Mouse (Mus musculus) heart, embryonic 13.5 days (tissue): ENCODE measurements at regions not wholly inside any gene's neighbourhood (a gene's known extent, or its start where the extent isn't known, plus 50 kb on each side); places are given as distances from the start of the nearest gene placed in this dataset.

Source experiments
- ATAC-seq: fragments of 200-750 bp; cut with Nextera tagmentation; 2 replicates; pipeline ENCODE4 v1.8.0; 2017; ENCODE audit warnings: moderate TSS enrichment; ENCODE audit not compliant: insufficient number of reproducible peaks, low FRiP score, low TSS enrichment; ENCODE audit errors: extremely low read depth
- H3K27ac ChIP-seq: fragments of 300-500 bp; sonication (generic); replicated peaks from 2 replicates; pipeline ENCODE4 v1.5.1; 2015; ENCODE audit warnings: moderate library complexity, mild to moderate bottlenecking, inconsistent platforms
- H3K27me3 ChIP-seq: fragments of 300-500 bp; sonication (generic); replicated peaks from 2 replicates; pipeline ENCODE4 v1.6.1; 2015; ENCODE audit warnings: mild to moderate bottlenecking, inconsistent platforms
- H3K36me3 ChIP-seq: fragments of 300-500 bp; sonication (generic); 2 replicates; pipeline ENCODE4 v1.6.1; 2015; ENCODE audit warnings: mild to moderate bottlenecking, inconsistent platforms
- H3K4me1 ChIP-seq: fragments of 300-500 bp; sonication (generic); 2 replicates; pipeline ENCODE4 v1.6.1; 2015; ENCODE audit warnings: inconsistent platforms
- H3K4me2 ChIP-seq: fragments of 300-500 bp; sonication (generic); 2 replicates; pipeline ENCODE4 v1.6.1; 2015; ENCODE audit warnings: inconsistent platforms, mild to moderate bottlenecking, moderate library complexity
- H3K4me3 ChIP-seq: fragments of 300-500 bp; sonication (generic); 2 replicates; pipeline ENCODE4 v1.5.1; 2015; ENCODE audit warnings: moderate library complexity, mild to moderate bottlenecking, inconsistent platforms
- H3K9ac ChIP-seq: fragments of 300-500 bp; sonication (generic); 2 replicates; pipeline ENCODE4 v1.6.1; 2015; ENCODE audit warnings: inconsistent platforms, mild to moderate bottlenecking, moderate library complexity
- H3K9me3 ChIP-seq: fragments of 300-500 bp; sonication (generic); 2 replicates; pipeline ENCODE4 v1.6.1; 2016; ENCODE audit warnings: inconsistent platforms
- WGBS: fragments of 180-500 bp; shearing (Covaris S2); methylation state at CpG from one replicate; pipeline ENCODE4 v1.1.7; 2015; ENCODE audit warnings: mixed read lengths; 5-methylcytosine and 5-hydroxymethylcytosine counted together

- WGBS, result 67% methylated on average over 2 of the region's 2 CpGs
- Histone ChIP-seq H3K27ac (no peak overlapping the region), H3K27me3 (no peaks in the 10 kb centered on the region), H3K4me1 (peaks cover 9% of the 10 kb centered on the region; the same call in 1 of the 2 replicates), H3K9me3 (no peaks in the 10 kb centered on the region), H3K4me2 (no peak overlapping the region), H3K4me3 (no peak overlapping the region), H3K9ac (no peak overlapping the region), H3K36me3 (no peaks in the 10 kb centered on the region)
- no peak for ATAC-seq
These were observed 503.7 kb upstream of the Nox3 start for GRCm38 (mm10) chr17:4199698-4200153.

DNA sequence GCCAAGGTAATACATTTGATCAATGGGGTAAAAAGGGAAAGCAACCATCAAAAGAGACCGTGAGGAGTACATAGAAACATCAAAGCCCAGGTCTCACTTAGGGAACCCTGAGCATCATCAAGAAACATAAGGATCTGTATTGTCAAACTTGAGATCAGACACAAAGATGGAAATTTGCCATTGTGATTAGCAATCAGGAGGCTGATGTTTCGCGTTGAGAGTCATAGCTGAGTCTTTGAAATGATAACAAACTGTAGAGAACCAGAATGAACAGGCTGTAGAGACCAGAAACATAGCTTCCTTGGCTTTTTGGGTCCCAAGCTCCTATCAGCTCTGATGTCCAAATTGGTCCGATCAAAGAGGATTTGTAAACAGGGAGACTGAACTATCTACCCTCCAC is 505.2 kb upstream of the Nox3 start:
- 77% methylated on average over 4 of the region's 4 CpGs for WGBS
- Histone ChIP-seq H3K27ac (no peak overlapping the region), H3K4me1 (peaks cover 9% of the 10 kb centered on the region; the same call in 1 of the 2 replicates), H3K4me2 (no peak overlapping the region), H3K36me3 (no peaks in the 10 kb centered on the region), H3K4me3 (no peak overlapping the region), H3K27me3 (no peaks in the 10 kb centered on the region), H3K9ac (no peak overlapping the region), H3K9me3 (no peaks in the 10 kb centered on the region)
- no peak for ATAC-seq

- WGBS, result 74% methylated on average over 5 of the region's 5 CpGs
- Histone ChIP-seq H3K4me1 (no peaks in the 10 kb centered on the region), H3K27ac (no peak overlapping the region), H3K4me2 (no peak overlapping the region), H3K36me3 (no peaks in the 10 kb centered on the region), H3K9ac (no peak overlapping the region), H3K9me3 (no peaks in the 10 kb centered on the region), H3K27me3 (no peaks in the 10 kb centered on the region), H3K4me3 (no peak overlapping the region)
- no peak for ATAC-seq
These were observed 512.3 kb upstream of the Nox3 start for GRCm38 (mm10) chr17:4208142-4208925.

GRCm38 (mm10) chr17:4209650-4210049 is 513.6 kb upstream of the Nox3 start:
- Histone ChIP-seq H3K9ac (no peak overlapping the region), H3K4me2 (no peak overlapping the region), H3K36me3 (no peaks in the 10 kb centered on the region), H3K9me3 (no peaks in the 10 kb centered on the region), H3K4me1 (no peaks in the 10 kb centered on the region), H3K4me3 (no peak overlapping the region), H3K27ac (no peak overlapping the region), H3K27me3 (no peaks in the 10 kb centered on the region)
- no peak for ATAC-seq
- WGBS, result 76% methylated on average over 8 of the region's 8 CpGs

DNA sequence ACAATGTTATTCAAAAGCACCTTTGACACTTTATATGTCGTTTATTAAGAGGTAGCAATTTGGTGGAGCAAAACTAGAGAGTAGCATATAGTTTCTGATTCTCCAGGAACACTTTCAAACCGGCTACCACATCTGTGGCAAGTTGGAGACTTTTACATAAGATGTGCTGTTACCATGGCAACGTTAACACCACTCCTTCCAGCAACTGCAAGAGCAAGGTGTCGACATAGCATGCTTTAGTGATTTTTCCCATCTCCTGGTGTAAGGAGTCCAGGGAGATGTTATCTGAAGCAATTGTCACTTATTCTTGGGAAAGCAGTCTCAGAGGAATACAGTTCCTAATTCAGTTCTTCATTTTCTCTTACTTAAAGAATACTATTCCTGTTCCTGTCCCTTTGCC is 516.5 kb upstream of the Nox3 start:
- Histone ChIP-seq H3K9me3 (no peaks in the 10 kb centered on the region), H3K4me3 (no peak overlapping the region), H3K27ac (no peak overlapping the region), H3K27me3 (no peaks in the 10 kb centered on the region), H3K36me3 (no peaks in the 10 kb centered on the region), H3K9ac (no peak overlapping the region), H3K4me1 (no peaks in the 10 kb centered on the region), H3K4me2 (no peak overlapping the region)
- no peak for ATAC-seq
- 43% methylated on average over 4 of the region's 4 CpGs for WGBS

- H3K4me2 ChIP-seq, result no peak overlapping the region
- no peak overlapping the region for H3K9ac ChIP-seq
- no peaks in the 10 kb centered on the region for H3K9me3 ChIP-seq
- no peak for ATAC-seq
- H3K36me3 ChIP-seq, result no peaks in the 10 kb centered on the region
- H3K4me3 ChIP-seq, result no peak overlapping the region
- WGBS, result 72% methylated on average over 8 of the region's 8 CpGs
- peaks cover 3% of the 10 kb centered on the region for H3K4me1 ChIP-seq
- no peaks in the 10 kb centered on the region for H3K27me3 ChIP-seq
- no peak overlapping the region for H3K27ac ChIP-seq
These were observed 518.9 kb upstream of the Nox3 start for GRCm38 (mm10) chr17:4214970-4215369.

GRCm38 (mm10) chr17:4216203-4216602 is 520.1 kb upstream of the Nox3 start:
- ATAC-seq, result no peak
- no peaks in the 10 kb centered on the region for H3K36me3 ChIP-seq
- no peak overlapping the region for H3K4me2 ChIP-seq
- H3K4me3 ChIP-seq, result no peak overlapping the region
- H3K27ac ChIP-seq, result no peak overlapping the region
- peaks cover 11% of the 10 kb centered on the region for H3K4me1 ChIP-seq
- H3K9me3 ChIP-seq, result no peaks in the 10 kb centered on the region
- WGBS, result 75% methylated on average over 4 of the region's 4 CpGs
- H3K27me3 ChIP-seq, result no peaks in the 10 kb centered on the region
- H3K9ac ChIP-seq, result no peak overlapping the region

- Histone ChIP-seq H3K4me3 (no peak overlapping the region), H3K9ac (no peak overlapping the region), H3K9me3 (no peaks in the 10 kb centered on the region), H3K36me3 (no peaks in the 10 kb centered on the region), H3K4me1 (peaks cover 16% of the 10 kb centered on the region), H3K27me3 (no peaks in the 10 kb centered on the region), H3K4me2 (no peak overlapping the region), H3K27ac (no peak overlapping the region)
- ATAC-seq, result no peak
- 81% methylated on average over 8 of the region's 8 CpGs for WGBS
These were observed 520.7 kb upstream of the Nox3 start for GRCm38 (mm10) chr17:4216750-4217149.

DNA sequence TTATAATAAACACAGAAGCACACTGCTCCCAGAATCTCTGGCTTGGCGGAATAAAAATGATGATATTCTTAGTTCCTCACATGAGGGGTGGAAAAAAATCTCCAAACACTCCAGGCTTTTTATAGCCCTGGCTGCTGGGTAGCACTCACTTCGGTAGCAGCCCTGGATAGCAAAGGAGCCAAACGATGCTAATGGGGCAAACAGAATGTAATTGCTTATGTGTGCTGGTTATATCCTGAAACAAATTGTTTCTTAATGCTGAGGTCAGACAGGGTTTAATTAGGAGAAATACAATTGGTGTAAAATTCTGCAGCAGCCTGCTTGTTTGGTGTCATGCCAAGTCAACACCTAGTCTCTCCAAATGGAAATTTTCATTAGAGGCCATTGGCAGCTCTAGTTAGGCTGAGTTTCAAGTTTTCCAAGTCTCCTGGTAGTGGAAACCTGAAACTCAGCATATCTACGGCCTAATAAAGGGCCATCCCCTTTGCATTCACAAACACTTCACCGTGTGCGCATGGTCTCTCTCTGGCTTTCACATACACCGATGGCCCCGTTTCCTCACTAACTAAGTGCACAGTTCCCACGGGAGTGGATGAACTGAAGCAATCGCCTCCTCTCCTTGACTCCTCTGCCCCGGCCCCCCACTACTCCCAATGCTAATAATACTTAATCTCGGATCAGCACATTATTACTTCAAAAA is 524.8 kb upstream of the Nox3 start:
- H3K9me3 ChIP-seq, result no peaks in the 10 kb centered on the region
- peak overlapping the region; percentile 88 for H3K27ac ChIP-seq
- H3K4me3 ChIP-seq, result no peak overlapping the region
- peaks cover 17% of the 10 kb centered on the region for H3K4me1 ChIP-seq
- peak overlapping the region; percentile 54; the same call in 1 of the 2 replicates for H3K9ac ChIP-seq
- no peak for ATAC-seq
- no peaks in the 10 kb centered on the region for H3K36me3 ChIP-seq
- 42% methylated on average over 12 of the region's 12 CpGs for WGBS
- H3K27me3 ChIP-seq, result no peaks in the 10 kb centered on the region
- peak overlapping the region; percentile 45 for H3K4me2 ChIP-seq

DNA sequence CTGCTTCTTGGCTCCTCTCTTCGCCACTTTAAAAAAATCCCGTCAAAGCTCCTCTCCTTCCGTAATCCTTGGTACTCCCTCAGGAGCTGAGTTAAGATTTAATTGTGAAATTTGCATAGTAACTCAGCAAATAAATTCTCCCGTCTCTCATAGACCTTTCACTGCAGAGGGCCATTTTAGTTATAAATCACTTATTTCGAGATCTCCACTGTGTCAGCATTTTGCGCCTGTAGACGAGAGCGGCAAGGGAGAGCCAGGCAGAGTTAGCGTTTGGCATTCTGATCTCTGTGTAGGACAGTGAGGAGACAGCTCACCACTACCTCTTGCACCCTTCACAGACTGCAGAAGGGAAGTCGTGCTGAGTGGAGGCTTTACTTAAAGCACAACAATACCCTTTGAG is 531.8 kb upstream of the Nox3 start:
- Histone ChIP-seq H3K9ac (no peak overlapping the region), H3K4me2 (no peak overlapping the region), H3K27me3 (no peaks in the 10 kb centered on the region), H3K36me3 (no peaks in the 10 kb centered on the region), H3K4me1 (peaks cover 9% of the 10 kb centered on the region), H3K4me3 (no peak overlapping the region), H3K9me3 (no peaks in the 10 kb centered on the region), H3K27ac (no peak overlapping the region)
- no peak for ATAC-seq
- 77% methylated on average over 10 of the region's 10 CpGs for WGBS

DNA sequence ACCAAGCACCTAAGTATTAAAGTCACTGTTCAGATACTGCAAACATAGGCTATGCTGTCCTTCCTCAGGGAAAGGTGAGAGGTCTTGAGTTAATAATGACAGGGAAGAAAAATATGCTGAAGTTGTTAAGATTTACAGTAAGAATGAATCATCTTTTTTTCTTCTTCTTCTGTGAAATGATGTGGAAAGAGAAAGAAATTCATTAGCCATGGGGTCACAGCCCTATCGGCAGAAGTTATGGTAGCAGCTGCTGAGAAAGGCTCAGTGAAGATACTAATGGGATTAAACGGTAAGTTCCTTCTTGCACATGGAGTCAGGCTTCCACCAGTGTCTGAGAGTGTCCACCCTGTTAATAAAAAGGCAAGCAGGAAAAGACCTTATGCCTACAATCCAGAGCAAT is 533.9 kb upstream of the Nox3 start:
- no peaks in the 10 kb centered on the region for H3K9me3 ChIP-seq
- H3K4me2 ChIP-seq, result no peak overlapping the region
- no peak overlapping the region for H3K27ac ChIP-seq
- H3K4me1 ChIP-seq, result peaks cover 9% of the 10 kb centered on the region
- no peak overlapping the region for H3K4me3 ChIP-seq
- ATAC-seq, result no peak
- no peak overlapping the region for H3K9ac ChIP-seq
- H3K36me3 ChIP-seq, result no peaks in the 10 kb centered on the region
- WGBS, result 67% methylated on average over 2 of the region's 2 CpGs
- H3K27me3 ChIP-seq, result no peaks in the 10 kb centered on the region

- Histone ChIP-seq H3K9me3 (no peaks in the 10 kb centered on the region), H3K4me2 (no peak overlapping the region), H3K4me1 (no peaks in the 10 kb centered on the region), H3K27me3 (no peaks in the 10 kb centered on the region), H3K9ac (no peak overlapping the region), H3K4me3 (no peak overlapping the region), H3K36me3 (no peaks in the 10 kb centered on the region), H3K27ac (no peak overlapping the region)
- no peak for ATAC-seq
- WGBS, result 71% methylated on average over 2 of the region's 2 CpGs
These were observed 554.4 kb upstream of the Nox3 start for GRCm38 (mm10) chr17:4250476-4250875.
